Mouse (Mus musculus) MEL-GATA-1-ER (cell line): ENCODE results near the gene Pars2.

Experiments
- DNase-seq: peaks from one replicate; pipeline ENCODE4 v3.0.0-alpha.2; 2012; ENCODE audit warnings: low read depth; ENCODE audit errors: extremely low read depth

The Pars2 gene

GRCm38 (mm10) chr4:106650833-106651527 lies at the start of gene Pars2:
Gene Pars2, plus strand, starts transcription at chr4:106651069.
- peak; percentile 94 for DNase-seq

- no peak for DNase-seq
These were observed 44.0 kb upstream of the Pars2 start for GRCm38 (mm10) chr4:106606639-106607554.

GRCm38 (mm10) chr4:106607905-106608304 lies 43.0 kb upstream of the Pars2 start:
- DNase-seq, result no peak

GRCm38 (mm10) chr4:106613105-106613504 lies 37.8 kb upstream of the Pars2 start:
- no peak for DNase-seq

GRCm38 (mm10) chr4:106613560-106613959 lies 37.3 kb upstream of the Pars2 start:
- peak; percentile 70 for DNase-seq

- peak; percentile 60 for DNase-seq
These were observed 36.6 kb upstream of the Pars2 start for GRCm38 (mm10) chr4:106614180-106614797.

- DNase-seq, result peak; percentile 15
These were observed 36.0 kb upstream of the Pars2 start for GRCm38 (mm10) chr4:106614881-106615280.

GRCm38 (mm10) chr4:106615637-106616036 lies 35.2 kb upstream of the Pars2 start:
- DNase-seq, result peak; percentile 90

GRCm38 (mm10) chr4:106617056-106617455 lies 33.8 kb upstream of the Pars2 start, which contains the start of gene Lexm:
Gene Lexm, minus strand, starts transcription at chr4:106617241.
- DNase-seq, result peak; percentile 16

GRCm38 (mm10) chr4:106618898-106619297 lies 32.0 kb upstream of the Pars2 start:
- DNase-seq, result no peak

- DNase-seq, result no peak
These were observed 29.4 kb upstream of the Pars2 start for GRCm38 (mm10) chr4:106621428-106621827.

- DNase-seq, result no peak
These were observed 28.8 kb upstream of the Pars2 start, which contains the start of gene Ttc22 for GRCm38 (mm10) chr4:106622030-106622493. Gene Ttc22, plus strand, starts transcription at chr4:106622432.

- no peak for DNase-seq
These were observed 28.2 kb upstream of the Pars2 start for GRCm38 (mm10) chr4:106622712-106623111.

- DNase-seq, result no peak
These were observed 26.6 kb upstream of the Pars2 start for GRCm38 (mm10) chr4:106624271-106624670.

- no peak for DNase-seq
These were observed 23.1 kb upstream of the Pars2 start for GRCm38 (mm10) chr4:106627809-106628208.

- no peak for DNase-seq
These were observed 22.1 kb upstream of the Pars2 start for GRCm38 (mm10) chr4:106628650-106629360.

GRCm38 (mm10) chr4:106629374-106629773 lies 21.5 kb upstream of the Pars2 start:
- DNase-seq, result no peak

- DNase-seq, result peak; percentile 25
These were observed 20.3 kb upstream of the Pars2 start for GRCm38 (mm10) chr4:106630333-106631220.

- DNase-seq, result no peak
These were observed 18.6 kb upstream of the Pars2 start for GRCm38 (mm10) chr4:106632313-106632712.
